Comparison of ENCODE assay signal across 8 mouse cellular contexts in genomic region chr19:5367053-5367359, GRCm38 (mm10). TPM values are rescaled to one million over a fixed set of nuclear protein-coding genes. Genes with fewer than 3 reads are reported as not detected.
DNase-seq lines count a peak whose midpoint lies in the region; ATAC-seq lines count a peak whose summit lies in the region.

TSS of gene Banf1 (minus strand) at chr19:5367168.

- H3K27me3 ChIP-seq in lung, embryonic 15.5 days: no peaks in the 10 kb centered on the region
- H3K27me3 ChIP-seq in embryonic facial prominence, embryonic 10.5 days (replicated peaks; ENCODE audit: low read depth, poor library complexity, severe bottlenecking): no peaks in the 10 kb centered on the region
- H3K27me3 ChIP-seq in heart, embryonic 12.5 days (replicated peaks): no peaks in the 10 kb centered on the region

- H3K9ac ChIP-seq in lung, embryonic 15.5 days: peak within 1 kb of the TSS; percentile 70
- peak within 1 kb of the TSS; percentile 87 for H3K9ac ChIP-seq in heart, embryonic 12.5 days

- H3K4me2 ChIP-seq in lung, embryonic 15.5 days: peak within 1 kb of the TSS; percentile 94
- peak within 1 kb of the TSS; percentile 97 for H3K4me2 ChIP-seq in heart, embryonic 12.5 days

- no peaks in the 10 kb centered on the region for H3K9me3 ChIP-seq in lung, embryonic 15.5 days
- H3K9me3 ChIP-seq in embryonic facial prominence, embryonic 10.5 days: no peaks in the 10 kb centered on the region
- no peaks in the 10 kb centered on the region for H3K9me3 ChIP-seq in heart, embryonic 12.5 days (replicated peaks)

- under 1% methylated on average over 33 of the region's 33 CpGs for WGBS in lung, embryonic 15.5 days
- WGBS in embryonic facial prominence, embryonic 10.5 days: under 1% methylated on average over 33 of the region's 33 CpGs
- WGBS in heart, embryonic 12.5 days: under 1% methylated on average over 33 of the region's 33 CpGs

- DNase-seq in lung, postnatal 10 days: no peak
- DNase-seq in embryonic facial prominence, embryonic 10.5 days (ENCODE audit: low spot score): no peak
- DNase-seq in left cerebral cortex, postnatal 10 days (ENCODE audit: extremely low spot score in 1 of 2, low spot score in 2 of 2): no peak
- no peak for DNase-seq in cerebellum, postnatal 36 days
- DNase-seq in urinary bladder, postnatal 36 days (ENCODE audit: low spot score in 2 of 2): no peak

- peak within 1 kb of the TSS; percentile 97 for H3K4me3 ChIP-seq in lung, embryonic 15.5 days
- H3K4me3 ChIP-seq in embryonic facial prominence, embryonic 10.5 days: peak within 1 kb of the TSS; percentile 97
- H3K4me3 ChIP-seq in heart, embryonic 12.5 days: peak within 1 kb of the TSS; percentile 99

- H3K4me1 ChIP-seq in lung, embryonic 15.5 days: peaks cover 19% of the 10 kb centered on the region
- peaks cover 20% of the 10 kb centered on the region for H3K4me1 ChIP-seq in embryonic facial prominence, embryonic 10.5 days
- H3K4me1 ChIP-seq in heart, embryonic 12.5 days (replicated peaks): peaks cover 19% of the 10 kb centered on the region

- intact Hi-C loops in left cerebral cortex, postnatal 10 days (cut with DNase I): loop anchor here (2.0 kb wide), 1 partner anchor 22 kb away; the partner anchor contains the start of gene Sart1

- H3K27ac ChIP-seq in lung, embryonic 15.5 days: peak within 1 kb of the TSS; percentile 94
- peak within 1 kb of the TSS; percentile 99 for H3K27ac ChIP-seq in embryonic facial prominence, embryonic 10.5 days (replicated peaks)
- H3K27ac ChIP-seq in heart, embryonic 12.5 days (ENCODE audit: poor library complexity, severe bottlenecking): peak within 1 kb of the TSS; percentile 98

- ATAC-seq in lung, embryonic 15.5 days (ENCODE audit: borderline replicate concordance, extremely low read depth, low FRiP score, low TSS enrichment): no peak
- ATAC-seq in heart, embryonic 12.5 days (ENCODE audit: insufficient number of reproducible peaks, low FRiP score): peak; percentile 7; the same call in 1 of the 2 replicates
- no peak for ATAC-seq in monocyte, adult 5-6 weeks (replicated peaks; ENCODE audit: insufficient number of reproducible peaks, low FRiP score, low TSS enrichment, poor library complexity, severe bottlenecking)

- peaks cover 48% of the 10 kb centered on the region for H3K36me3 ChIP-seq in lung, embryonic 15.5 days
- H3K36me3 ChIP-seq in embryonic facial prominence, embryonic 10.5 days (replicated peaks): peaks cover 69% of the 10 kb centered on the region
- H3K36me3 ChIP-seq in heart, embryonic 12.5 days: peaks cover 59% of the 10 kb centered on the region

RNA-seq across cellular contexts. Expression of gene Banf1, which starts in this region (rescaled TPM):
- 466 and 504 TPM in 2 replicates for polyA plus RNA-seq in lung, embryonic 15.5 days (2015; fragmentation: Nextera tagmentation; extraction: Ambion mirVana)
- 570 and 593 TPM in 2 replicates for polyA plus RNA-seq in embryonic facial prominence, embryonic 10.5 days (2016; fragmentation: Nextera tagmentation; extraction: Ambion mirVana)
- 400 and 410 TPM in 2 replicates for polyA plus RNA-seq in heart, embryonic 12.5 days (2016; fragmentation: Nextera tagmentation; extraction: Ambion mirVana)
- total RNA-seq in left cerebral cortex, postnatal 10 days (2021): 100 to 1,000 TPM; 113 to 124 TPM
- 9.9 to 29.1 TPM (median 22.3 TPM) in 3 replicates for total RNA-seq in monocyte, adult 5-6 weeks (2017)
